ENCODE assay signal across 8 mouse cellular contexts in the genomic region with DNA sequence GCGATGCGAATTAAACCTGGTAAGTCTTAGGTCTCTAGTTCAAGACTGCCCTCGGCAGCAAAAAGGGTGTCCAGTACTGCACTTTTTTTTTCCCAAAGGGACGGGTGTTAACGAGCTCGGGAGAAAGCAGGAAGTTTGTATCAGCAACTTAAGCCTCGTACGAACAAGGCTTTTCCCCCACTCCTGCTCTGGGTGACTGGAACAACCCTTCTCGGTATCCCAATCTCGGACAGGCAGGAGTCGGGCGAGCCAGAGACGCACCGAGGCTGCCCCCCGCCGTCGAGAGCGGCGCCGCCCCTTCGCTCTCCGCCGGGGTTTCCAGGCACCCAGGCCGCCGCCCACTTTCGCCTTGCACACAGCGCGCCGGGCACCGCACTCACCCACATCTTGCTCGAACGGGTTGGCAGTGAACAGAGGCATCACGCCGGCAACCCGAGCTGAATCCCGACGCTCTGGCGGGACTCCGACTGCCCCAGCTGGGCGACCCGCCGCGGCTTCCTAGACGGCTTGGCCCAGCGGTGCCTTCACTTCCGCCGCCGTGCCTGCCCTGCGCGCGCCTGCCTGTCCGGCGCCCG. TPM values are rescaled to one million over a fixed set of nuclear protein-coding genes. Genes with fewer than 3 reads are reported as not detected.
DNase-seq lines count a peak whose midpoint lies in the region; ATAC-seq and TF ChIP-seq lines count a peak whose summit lies in the region.

No protein-coding gene starts in this region.

- H3K79me2 ChIP-seq in CH12.LX (replicated peaks; ENCODE audit: control insufficient read depth, extremely low read depth, insufficient read depth, poor library complexity, severe bottlenecking), result peaks cover 7% of the 10 kb centered on the region

- TF ChIP-seq POLR2A in CH12.LX (IDR thresholded peaks at IDR 0.05; ENCODE audit: low read depth, low read length), result peak; percentile 77

- H3K4me3 ChIP-seq in heart, embryonic 13.5 days, result peak overlapping the region; percentile 91
- peak overlapping the region; percentile 83 to 91 (median 89) for H3K4me3 ChIP-seq in CH12.LX (replicated peaks in 1 of 3; ENCODE audit: low read depth in 2 of 3, low read length in 2 of 3, poor library complexity in 1 of 3)
- peak overlapping the region; percentile 91 for H3K4me3 ChIP-seq in midbrain, embryonic 12.5 days

- in situ Hi-C loops in CH12.LX (cut with MboI; ENCODE audit: low pct_ligation_motif_present, low pct_unique_long_range_greater_than_20kb, low sequenced_read_pairs), result loop anchor here (5.0 kb wide), 1 partner anchor 109 kb away; no protein-coding TSS in a partner anchor

- DNase-seq in heart, adult 9 months (ENCODE audit: low spot score in 2 of 2), result no peak
- peak; percentile 31 for DNase-seq in CH12.LX (ENCODE audit: extremely low read depth)
- DNase-seq in c-Kit-positive CD71-positive TER-119-negative erythroid progenitor cells, embryonic 14.5 days (ENCODE audit: low read depth), result peak; percentile 50
- peak; percentile 81 to 83 for DNase-seq in gastrocnemius, adult 8-10 months (ENCODE audit: low spot score in 2 of 2)
- DNase-seq in left cerebral cortex, postnatal 4 days, result peak; percentile 76
- DNase-seq in ovary, postnatal 36 days (ENCODE audit: low spot score), result no peak

- no peak for TF ChIP-seq EP300 in CH12.LX (IDR thresholded peaks at IDR 0.05; ENCODE audit: low read length)

- peak overlapping the region; percentile 92 for H3K27ac ChIP-seq in heart, embryonic 13.5 days (replicated peaks)
- peak overlapping the region; percentile 72 for H3K27ac ChIP-seq in CH12.LX (ENCODE audit: insufficient read depth, low read depth)
- H3K27ac ChIP-seq in midbrain, embryonic 12.5 days (replicated peaks), result peak overlapping the region; percentile 95

- peak in 1 of 2 experiments; percentile 32; a peak in 1 of 4 replicates for TF ChIP-seq CTCF in CH12.LX (conservative IDR thresholded peaks at IDR 0.05 in 1 of 2, IDR thresholded peaks at IDR 0.05 in 1 of 2; ENCODE audit: low read depth in 2 of 2, low read length in 2 of 2)

- H3K36me3 ChIP-seq in heart, embryonic 13.5 days, result no peaks in the 10 kb centered on the region; the same call in 1 of the 2 replicates
- peaks cover 3 to 24% of the 10 kb centered on the region in 2 experiments for H3K36me3 ChIP-seq in CH12.LX (replicated peaks in 1 of 2; ENCODE audit: control insufficient read depth in 1 of 2, insufficient read depth in 1 of 2, low read length in 1 of 2)
- H3K36me3 ChIP-seq in midbrain, embryonic 12.5 days, result 0 out of 2 replicates have a peak, but pooled peaks cover 7% of the 10 kb centered on the region

- dilution Hi-C loops in CH12.LX (cut with MboI; ENCODE audit: extremely low pct_ligation_motif_present, extremely low pct_unique_long_range_greater_than_20kb, low sequenced_read_pairs), result no loop called here

- peak; percentile 19 for TF ChIP-seq RAD21 in CH12.LX (IDR thresholded peaks at IDR 0.05; ENCODE audit: low read depth, low read length)

- peak; percentile 75 for ATAC-seq in heart, embryonic 13.5 days (ENCODE audit: extremely low read depth, insufficient number of reproducible peaks, low FRiP score, low TSS enrichment)
- peak; percentile 94 for ATAC-seq in midbrain, embryonic 12.5 days (ENCODE audit: low FRiP score, low read depth)

- under 1% methylated on average over 54 of the region's 54 CpGs for WGBS in heart, embryonic 13.5 days
- WGBS in midbrain, embryonic 12.5 days, result under 1% methylated on average over 51 of the region's 54 CpGs

- H3K4me2 ChIP-seq in heart, embryonic 13.5 days, result peak overlapping the region; percentile 92
- peak overlapping the region; percentile 25; the same call in 1 of the 2 replicates for H3K4me2 ChIP-seq in CH12.LX (ENCODE audit: insufficient read depth, low read depth, poor library complexity, severe bottlenecking)
- peak overlapping the region; percentile 70 for H3K4me2 ChIP-seq in midbrain, embryonic 12.5 days (replicated peaks)

- peaks cover 18% of the 10 kb centered on the region for H3K4me1 ChIP-seq in heart, embryonic 13.5 days
- peaks cover 0 to 19% of the 10 kb centered on the region in 2 experiments; a peak in 1 of 4 replicates for H3K4me1 ChIP-seq in CH12.LX (ENCODE audit: control insufficient read depth in 1 of 2, insufficient read depth in 2 of 2)
- peaks cover 9% of the 10 kb centered on the region; the same call in 1 of the 2 replicates for H3K4me1 ChIP-seq in midbrain, embryonic 12.5 days

- H3K9ac ChIP-seq in heart, embryonic 13.5 days, result peak overlapping the region; percentile 91
- H3K9ac ChIP-seq in CH12.LX (ENCODE audit: insufficient read depth, low read depth), result peak overlapping the region; percentile 64
- H3K9ac ChIP-seq in midbrain, embryonic 12.5 days (replicated peaks), result peak overlapping the region; percentile 80

- no peaks in the 10 kb centered on the region for H3K9me3 ChIP-seq in heart, embryonic 13.5 days
- no peaks in the 10 kb centered on the region for H3K9me3 ChIP-seq in CH12.LX (replicated peaks; ENCODE audit: low read length)
- no peaks in the 10 kb centered on the region for H3K9me3 ChIP-seq in midbrain, embryonic 12.5 days

- no peaks in the 10 kb centered on the region for H3K27me3 ChIP-seq in heart, embryonic 13.5 days (replicated peaks)
- H3K27me3 ChIP-seq in CH12.LX (replicated peaks), result no peaks in the 10 kb centered on the region
- no peaks in the 10 kb centered on the region for H3K27me3 ChIP-seq in midbrain, embryonic 12.5 days

- intact Hi-C loops in left cerebral cortex, postnatal 4 days (cut with DNase I), result loop anchor here (10.0 kb wide), 1 partner anchor 107 kb away; no protein-coding TSS in a partner anchor

TF ChIP-seq in CH12.LX, 34 proteins besides CTCF, POLR2A, EP300 and RAD21:
- no peak for TF ChIP-seq CHD2 (IDR thresholded peaks at IDR 0.05; ENCODE audit: low read length)
- no peak for TF ChIP-seq JUN (IDR thresholded peaks at IDR 0.05; ENCODE audit: insufficient read depth, low read depth, low read length)
- TF ChIP-seq ZNF384 (IDR thresholded peaks at IDR 0.05; ENCODE audit: low read depth, low read length), result peak; percentile 45; the same call in 1 of the 2 replicates
- no peak for TF ChIP-seq MAX (IDR thresholded peaks at IDR 0.05; ENCODE audit: low read length)
- 0 out of 2 replicates have a peak, but pooled peaks have one; percentile 30 for TF ChIP-seq ZMIZ1 (IDR thresholded peaks at IDR 0.05; ENCODE audit: low read depth, low read length)
- TF ChIP-seq POLR2AphosphoS2 (IDR thresholded peaks at IDR 0.05; ENCODE audit: low read depth, low read length), result no peak
- no peak for TF ChIP-seq MAZ (IDR thresholded peaks at IDR 0.05; ENCODE audit: low read depth, low read length)
- no peak for TF ChIP-seq TBP (conservative IDR thresholded peaks at IDR 0.05; ENCODE audit: low read depth, low read length)
- peak; percentile 42; the same call in 1 of the 2 replicates for TF ChIP-seq NELFE (IDR thresholded peaks at IDR 0.05; ENCODE audit: low read depth, low read length)
- no peak for TF ChIP-seq E2F4 (IDR thresholded peaks at IDR 0.05; ENCODE audit: insufficient replicate concordance, low read depth, low read length)

RNA-seq across cellular contexts. Expression of a gene that starts 0.3 kb away (rescaled TPM):
- 24.9 and 26.3 TPM in 2 replicates for polyA plus RNA-seq in heart, embryonic 13.5 days (2015; fragmentation: Nextera tagmentation; extraction: Ambion mirVana)
- 9.3 and 10.3 TPM in 2 replicates for total RNA-seq in CH12.LX (2012; rRNA removed)
- 16.5 and 20.7 TPM in 2 replicates for total RNA-seq in CH12.LX (2014; rRNA removed)
- 19.8 and 20.5 TPM in 2 replicates for polyA plus RNA-seq in CH12.LX (2012; ENCODE audit: insufficient read length, low read depth)
- total RNA-seq in gastrocnemius, adult 8-10 months (2022), result 1 to 10 TPM; 8.6 to 9.1 (median 9.0) TPM
- total RNA-seq in left cerebral cortex, postnatal 4 days (2021), result 10 to 100 TPM; 36.4 to 38.2 TPM
- 41.1 and 44.7 TPM in 2 replicates for polyA plus RNA-seq in midbrain, embryonic 12.5 days (2016; fragmentation: Nextera tagmentation; extraction: Ambion mirVana)

Comparison
In these comparisons a context has a peak if more than half of its experiments do, and no peak if none do; other contexts are left out.
1. H3K4me2 ChIP-seq: peak in every context shown above with its lines; median percentile 92 in heart, embryonic 13.5 days; 70 in midbrain, embryonic 12.5 days; 25 in CH12.LX.
2. DNase-seq: peak in CH12.LX (single experiment), c-Kit-positive CD71-positive TER-119-negative erythroid progenitor cells, embryonic 14.5 days (single experiment), gastrocnemius, adult 8-10 months (2 of 2) and left cerebral cortex, postnatal 4 days (single experiment); none in heart, adult 9 months (0 of 2) and ovary, postnatal 36 days (single experiment).
3. Peak in every context shown above with its lines, with median percentiles within 50 percentile points of each other: H3K27ac ChIP-seq, H3K4me3 ChIP-seq and H3K9ac ChIP-seq.